Mouse (Mus musculus) neutrophil, adult 5-6 weeks (primary cell): ENCODE results near the gene Tsc2. TPM values are rescaled to one million over a fixed set of nuclear protein-coding genes. Genes with fewer than 3 reads are reported as not detected.

Experiments used
- ATAC-seq: fragments of 151-379, 151-347 bp; 2 replicates; pipeline ENCODE4 v1.8.0; 2017; ENCODE audit warnings: mild to moderate bottlenecking, moderate TSS enrichment; ENCODE audit not compliant: insufficient number of reproducible peaks, poor library complexity, low FRiP score, severe bottlenecking; ENCODE audit errors: extremely low read depth
- total RNA-seq: library from RNA; stranded (forward); fragments of 200-1000 nt; gene quantifications from 2 replicates; pipeline ENCODE4 v1.2.3, GENCODE M21; 2017

Gene Tsc2
- total RNA-seq, 1 experiment from 2014 or later: 48.2 TPM

DNA sequence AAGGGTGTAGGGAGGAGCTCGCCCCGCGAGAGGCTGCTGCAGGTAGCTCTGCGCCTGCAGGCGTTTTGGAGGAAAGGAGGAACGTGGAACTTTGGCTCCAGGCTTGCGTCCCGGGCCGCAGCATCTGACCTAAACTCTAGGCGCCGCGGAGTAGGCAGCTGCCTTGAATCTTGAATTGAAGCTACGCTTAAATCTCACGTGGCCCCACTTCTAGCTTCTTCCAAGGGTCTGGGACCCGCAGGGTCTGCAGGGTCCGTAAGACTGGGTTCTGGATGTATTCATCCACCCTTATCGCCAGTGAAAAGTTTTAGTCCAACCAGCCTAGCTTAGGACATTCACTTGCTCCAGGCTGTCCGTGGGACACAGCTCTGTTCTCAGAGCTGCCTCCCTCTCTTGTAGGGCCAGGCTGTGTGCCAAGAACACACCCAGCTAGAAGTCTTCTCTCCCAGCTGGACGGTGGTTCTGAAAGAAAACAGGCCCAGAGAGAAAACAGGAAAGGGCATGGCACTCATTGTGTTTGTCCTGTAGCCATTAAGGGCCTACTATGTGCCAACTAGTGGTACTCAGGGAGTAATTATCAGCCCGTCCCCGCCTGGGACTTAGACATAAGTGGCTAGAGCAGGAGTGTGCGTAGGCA, 501 bp upstream of the Tsc2 start:
- no peak for ATAC-seq

- no peak for ATAC-seq
Measured at GRCm38 (mm10) chr17:24630072-24630471, 2.4 kb downstream of the Tsc2 start.

- peak; percentile 55; the same call in 1 of the 2 replicates for ATAC-seq
Measured at GRCm38 (mm10) chr17:24628646-24629045, 3.8 kb downstream of the Tsc2 start.

DNA sequence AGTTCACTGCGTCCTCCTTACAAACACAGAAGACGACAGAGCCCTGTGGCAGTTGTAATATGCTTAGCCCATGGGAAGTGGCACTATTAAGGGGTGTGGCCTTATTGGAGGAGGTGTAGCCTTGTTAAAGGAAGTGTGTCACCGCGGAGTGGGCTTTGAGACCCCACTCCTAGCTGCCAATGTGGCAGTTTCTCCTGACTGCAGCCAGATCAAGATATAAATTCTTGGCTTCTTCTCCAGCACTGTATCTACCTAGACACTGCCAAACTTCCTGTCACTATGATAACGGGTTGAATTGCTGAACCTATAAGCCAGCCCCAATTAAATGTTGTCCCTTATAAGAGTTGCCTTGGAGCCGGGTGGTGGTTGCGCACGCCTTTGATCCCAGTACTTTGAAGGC, 7.0 kb downstream of the Tsc2 start:
- ATAC-seq: no peak

DNA sequence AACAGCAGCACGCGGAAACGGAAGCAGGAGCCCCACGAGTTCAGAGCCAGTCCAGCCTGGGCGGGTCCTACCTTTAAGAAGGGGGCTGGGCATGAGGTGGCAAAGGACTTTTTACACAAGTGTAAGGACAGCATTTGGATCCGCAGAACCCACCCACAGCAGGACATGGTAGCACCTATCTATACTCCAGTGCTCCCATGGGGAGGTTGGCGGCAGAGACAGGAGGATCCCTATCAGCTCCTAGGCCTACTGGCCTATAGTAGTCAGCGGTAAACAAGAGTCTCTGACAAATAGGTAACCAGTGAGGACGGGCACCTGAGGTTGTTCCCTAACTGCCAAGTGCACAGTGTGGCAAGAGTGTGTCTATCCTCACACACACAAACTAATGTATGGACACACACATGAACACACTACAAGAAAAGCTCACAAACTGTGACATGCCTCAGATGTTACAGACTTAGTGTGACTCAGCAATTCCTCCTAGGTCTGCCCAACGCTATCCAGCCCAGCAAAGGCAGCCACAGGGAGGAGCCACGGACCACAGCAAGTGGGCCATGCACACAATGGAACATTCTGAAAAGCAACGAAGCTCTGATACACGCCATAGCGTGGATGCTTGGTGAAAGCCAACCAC, 14.8 kb downstream of the Tsc2 start:
- ATAC-seq: no peak

GRCm38 (mm10) chr17:24610711-24611110, 21.7 kb downstream of the Tsc2 start:
- ATAC-seq: no peak

DNA sequence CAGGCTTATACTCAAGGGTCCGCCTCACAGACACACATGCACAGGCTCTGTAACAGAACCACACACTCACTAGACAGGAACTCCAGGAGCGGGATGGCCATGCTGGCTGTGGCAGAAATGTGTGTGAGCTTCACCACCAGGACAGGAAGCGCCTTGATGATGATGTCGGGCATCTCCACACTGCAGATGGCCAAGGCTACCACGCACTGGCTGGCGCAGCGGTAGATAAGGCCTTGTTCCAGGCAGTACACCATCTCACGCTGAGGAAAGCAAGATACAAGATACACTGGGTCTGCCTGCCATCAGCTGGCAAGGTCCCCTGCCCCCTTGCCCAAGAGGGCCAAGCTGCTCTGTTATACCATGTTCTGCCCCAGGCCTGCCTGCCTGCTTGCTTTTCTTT, 23.6 kb downstream of the Tsc2 start:
- no peak for ATAC-seq

DNA sequence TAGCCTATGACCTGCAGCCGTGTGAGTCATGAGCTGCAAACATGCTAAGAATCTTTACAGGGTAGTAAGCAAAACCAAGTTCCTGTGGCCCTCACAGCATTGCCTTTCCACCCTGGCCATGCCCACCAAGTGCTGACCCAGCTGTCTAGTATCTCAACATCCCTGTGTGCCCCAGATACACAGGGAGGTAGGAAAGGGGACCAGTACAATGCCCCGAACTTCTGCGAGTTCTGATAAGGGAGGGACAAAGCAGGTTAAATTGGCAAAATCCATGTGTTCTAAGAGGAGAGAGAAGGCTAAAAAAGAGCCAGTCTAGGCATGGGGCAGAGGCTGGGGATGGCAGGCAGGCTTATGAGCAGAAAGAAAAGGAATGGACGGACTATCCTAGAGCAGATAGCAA, 24.1 kb downstream of the Tsc2 start:
- ATAC-seq: no peak

- no peak for ATAC-seq
Measured at GRCm38 (mm10) chr17:24604557-24604956, 27.9 kb downstream of the Tsc2 start.

DNA sequence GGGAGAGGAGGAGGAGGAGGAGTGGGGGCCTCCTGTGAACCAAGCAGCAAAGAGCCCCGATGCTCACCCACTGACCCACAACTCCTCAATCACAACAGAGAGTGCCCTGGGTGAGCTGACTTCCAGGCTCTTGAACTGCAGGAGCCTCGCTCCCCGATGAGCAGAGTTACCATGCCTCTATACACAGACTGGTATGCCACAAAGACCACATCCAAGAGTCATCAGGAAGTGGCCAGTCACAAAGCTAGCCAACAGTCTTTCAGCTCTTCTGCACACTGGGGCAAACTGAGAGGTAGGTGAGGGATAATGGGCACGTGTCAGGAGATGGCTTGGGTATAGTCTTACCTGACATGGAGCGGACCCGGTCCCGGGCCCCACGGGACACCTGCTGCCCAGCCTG, 28.5 kb downstream of the Tsc2 start:
- no peak for ATAC-seq

DNA sequence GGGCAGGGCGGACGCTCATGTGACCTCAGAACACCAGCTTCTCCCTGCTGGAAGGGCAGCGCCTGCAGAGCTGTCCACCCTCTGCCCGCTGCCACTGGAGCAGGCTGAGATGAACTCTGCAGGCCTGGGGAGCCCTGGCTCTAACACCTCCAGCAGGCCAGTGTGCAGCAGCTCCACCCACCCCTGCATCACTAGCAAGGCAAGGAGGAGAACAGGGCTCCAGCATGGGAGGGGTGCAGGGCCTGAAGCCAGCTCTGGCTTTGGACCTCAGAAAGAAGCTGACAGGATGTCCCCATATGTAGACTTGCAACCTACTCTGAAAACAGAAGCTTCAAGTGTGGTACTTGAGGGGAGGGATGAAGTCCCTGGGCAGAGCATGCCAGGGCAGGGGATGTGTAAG, 31.9 kb downstream of the Tsc2 start:
- no peak for ATAC-seq

DNA sequence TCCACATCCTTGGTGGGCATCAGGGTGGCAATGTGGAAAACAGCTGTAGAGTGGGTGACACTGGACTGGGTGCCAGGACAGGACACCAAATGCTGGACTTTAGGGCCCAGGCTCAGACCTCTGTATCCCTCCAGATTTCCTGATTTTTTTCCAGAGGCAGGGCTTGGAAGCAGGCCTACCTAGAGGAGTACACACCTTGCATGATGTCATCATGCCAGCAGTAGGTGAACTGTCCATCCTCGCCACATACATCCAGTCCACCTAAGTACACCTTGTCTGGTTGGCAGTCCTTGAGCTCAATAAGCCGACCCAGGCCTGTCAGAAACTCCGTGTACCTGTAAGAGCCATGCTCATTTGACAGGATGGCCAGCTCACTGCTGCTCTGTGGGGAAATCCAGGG, 34.4 kb downstream of the Tsc2 start:
- no peak for ATAC-seq

GRCm38 (mm10) chr17:24596471-24597183, 35.8 kb downstream of the Tsc2 start:
- ATAC-seq: no peak

- no peak for ATAC-seq
Measured at GRCm38 (mm10) chr17:24596073-24596466, 36.4 kb downstream of the Tsc2 start.

DNA sequence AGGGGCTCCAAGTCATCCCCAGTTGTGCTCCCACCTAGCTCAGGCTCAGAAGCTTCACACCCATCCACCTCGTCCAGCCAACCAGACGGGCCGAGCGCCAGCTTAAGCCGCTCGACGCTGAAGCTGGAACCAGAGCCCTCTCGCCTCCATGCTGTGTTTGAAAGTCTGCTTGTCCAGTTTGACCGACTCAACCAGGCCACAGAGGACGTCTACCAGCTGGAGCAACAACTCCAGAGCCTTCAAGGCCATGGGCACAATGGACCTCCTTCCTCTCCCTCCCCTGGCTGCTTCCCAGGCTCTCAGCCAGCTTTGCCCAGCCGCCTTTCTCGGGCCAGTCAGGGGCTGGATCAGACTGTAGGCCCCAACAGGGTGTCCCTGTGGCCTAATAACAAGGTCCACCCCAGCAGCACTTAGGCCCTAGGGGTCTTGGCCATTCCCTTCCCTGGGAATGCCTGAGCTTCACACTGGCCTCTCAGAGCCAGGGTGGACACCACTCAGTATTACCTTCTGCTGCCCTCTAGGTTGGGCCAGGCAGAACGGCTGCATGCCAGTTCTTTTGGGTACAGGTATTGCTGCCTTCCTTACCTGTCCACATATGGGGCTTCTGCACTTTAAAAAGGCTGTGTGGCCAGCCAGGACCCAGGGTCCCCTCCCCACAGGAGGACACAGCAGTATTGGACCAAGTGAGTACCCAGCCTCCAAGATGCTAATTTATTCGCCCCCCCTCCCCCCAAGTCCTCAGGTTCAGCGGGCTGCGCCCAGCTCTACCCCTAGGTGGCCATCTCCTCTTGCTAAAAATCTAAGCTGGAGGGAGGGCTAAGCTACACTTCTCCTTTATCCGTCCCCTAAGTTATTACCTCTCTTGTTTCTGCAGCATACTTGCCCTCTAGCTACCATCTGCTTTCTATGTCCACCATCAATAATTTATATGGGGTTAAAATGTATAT, 37.0 kb downstream of the Tsc2 start:
- no peak for ATAC-seq

- no peak for ATAC-seq
Measured at GRCm38 (mm10) chr17:24593992-24594890, 38.2 kb downstream of the Tsc2 start.

DNA sequence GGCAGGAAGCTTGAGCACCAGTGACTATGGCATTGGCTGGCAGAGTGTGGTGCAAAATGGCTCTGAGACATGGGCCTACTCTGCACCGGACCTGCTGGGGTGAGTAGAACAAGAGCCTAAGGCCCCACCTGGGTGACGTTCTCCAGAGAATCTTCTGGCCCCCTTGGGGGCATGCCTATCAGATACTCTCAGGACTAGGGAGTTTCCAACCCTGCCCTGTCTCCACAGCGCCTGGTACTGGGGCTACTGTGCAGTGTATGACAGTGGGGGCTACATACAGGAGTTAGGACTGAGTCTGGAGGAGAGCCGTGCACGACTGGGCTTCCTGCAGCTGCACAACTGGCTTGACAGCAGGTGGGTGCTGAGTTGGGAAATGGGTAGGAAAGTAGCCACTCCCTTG, 39.2 kb downstream of the Tsc2 start:
- ATAC-seq: no peak

GRCm38 (mm10) chr17:24591695-24592094, 40.7 kb downstream of the Tsc2 start:
- no peak for ATAC-seq
